Mouse (Mus musculus) forebrain, postnatal 0 days (tissue): ENCODE measurements around the gene Gm6034. TPM values are rescaled to one million over a fixed set of nuclear protein-coding genes. Genes with fewer than 3 reads are reported as not detected.
A peak's percentile ranks its signal among the peaks of the same experiment; 100 is the strongest.
"Not testable (repeated sequence)": the region's sequence is repeated elsewhere in the genome, so short reads cannot be mapped to it uniquely, and the experiment has no call there.

Source experiments
- ATAC-seq: fragments of 200-750 bp; cut with Nextera tagmentation; 2 replicates; pipeline ENCODE4 v1.8.0; 2017; ENCODE audit warnings: mild to moderate bottlenecking, moderate library complexity
- DNase-seq: peaks from one replicate; pipeline ENCODE4 v3.0.0-alpha.2; 2015
- H3K27ac ChIP-seq: fragments of 300-500 bp; sonication (generic); 2 replicates; pipeline ENCODE4 v1.5.1; 2014; ENCODE audit warnings: low read depth, mild to moderate bottlenecking, antibody characterized with exemption, low read length, moderate library complexity, mixed read lengths
- H3K27me3 ChIP-seq: fragments of 300-500 bp; sonication (generic); 2 replicates; pipeline ENCODE4 v1.6.1; 2014; ENCODE audit warnings: mild to moderate bottlenecking, low read length, mixed read lengths; ENCODE audit not compliant: insufficient read depth
- H3K36me3 ChIP-seq: fragments of 300-500 bp; sonication (generic); 2 replicates; pipeline ENCODE4 v1.6.1; 2014; ENCODE audit warnings: mild to moderate bottlenecking, moderate library complexity; ENCODE audit not compliant: insufficient read depth
- H3K4me1 ChIP-seq: fragments of 300-500 bp; sonication (generic); 2 replicates; pipeline ENCODE4 v1.6.1; 2014; ENCODE audit warnings: antibody characterized with exemption; ENCODE audit not compliant: insufficient read depth
- H3K4me2 ChIP-seq: fragments of 300-500 bp; sonication (generic); 2 replicates; pipeline ENCODE4 v1.6.1; 2014; ENCODE audit warnings: low read depth, mild to moderate bottlenecking, moderate library complexity
- H3K4me3 ChIP-seq: fragments of 300-500 bp; sonication (generic); 2 replicates; pipeline ENCODE4 v1.5.1; 2014; ENCODE audit warnings: low read depth, low read length, mixed read lengths
- H3K9ac ChIP-seq: fragments of 300-500 bp; sonication (generic); 2 replicates; pipeline ENCODE4 v1.6.1; 2014; ENCODE audit warnings: mild to moderate bottlenecking
- H3K9me3 ChIP-seq: fragments of 300-500 bp; sonication (generic); 2 replicates; pipeline ENCODE4 v1.6.1; 2016; ENCODE audit warnings: low read length
- CTCF ChIP-seq: sonication (generic); IDR thresholded peaks from 2 replicates; pipeline ENCODE4 v1.5.1; 2016; ENCODE audit warnings: antibody characterized with exemption, control low read depth, low read depth
- WGBS: fragments of 180-500 bp; shearing (Covaris S2); extraction: QIAGEN DNeasy Blood & Tissue Kit; methylation state at CpG from one replicate; pipeline ENCODE4 v1.1.7; 2014; 5-methylcytosine and 5-hydroxymethylcytosine counted together
- polyA plus RNA-seq: library from polyadenylated mRNA; unstranded; fragments of >200 nt; fragmentation: Nextera tagmentation; extraction: Ambion mirVana; gene quantifications from 2 replicates; pipeline ENCODE4 v1.2.1, GENCODE M21; 2015
- total RNA-seq: library from RNA; depleted of rRNA; stranded (reverse); fragments of >200 nt; gene quantifications from 2 replicates; pipeline ENCODE4 v1.2.3, GENCODE M21; 2014

Gm6034 gene
- total and polyA plus RNA-seq, 2 experiments from 2014 or later: not detected

DNA sequence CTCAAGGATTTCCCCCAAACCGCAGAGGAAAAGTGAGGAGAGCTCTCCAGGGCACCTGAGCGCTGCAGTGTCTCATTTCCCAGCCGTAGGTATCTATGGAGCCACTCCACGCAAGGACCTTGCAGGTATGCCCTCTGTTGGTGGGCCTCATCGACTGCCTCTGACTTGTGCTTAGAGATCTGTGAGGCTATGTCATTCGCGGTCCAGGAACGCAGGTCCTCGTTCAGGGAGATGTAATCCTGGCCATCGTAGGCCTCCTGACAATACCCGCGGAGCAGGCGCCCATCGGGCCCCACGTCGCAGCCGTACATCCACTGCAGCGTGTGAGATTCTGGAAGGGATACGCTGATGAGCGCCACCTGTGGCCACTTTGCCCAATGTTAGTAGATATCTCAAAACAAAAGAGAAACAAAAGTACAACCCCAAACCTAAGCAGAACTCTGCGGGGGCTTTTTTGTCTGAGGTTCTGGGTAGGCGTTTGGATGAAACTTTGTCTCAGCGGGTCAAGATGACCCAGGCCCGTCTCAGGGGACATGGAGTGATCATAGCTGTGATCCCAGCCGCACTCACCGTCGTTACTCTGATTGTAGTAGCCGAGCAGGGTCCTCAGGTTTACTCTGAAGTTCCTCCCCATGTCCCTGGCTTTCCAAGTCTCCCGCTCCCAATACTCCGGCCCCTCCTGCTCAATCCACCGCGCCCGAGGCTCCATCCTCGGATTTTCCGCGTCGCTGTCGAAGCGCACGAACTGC, 11.0 kb upstream of the Gm6034 start:
- DNase-seq: peak; percentile 61
- under 1% methylated on average over 40 of the region's 40 CpGs for WGBS
- not testable (repeated sequence) for H3K9me3 ChIP-seq, H3K27ac ChIP-seq, H3K36me3 ChIP-seq, H3K27me3 ChIP-seq, H3K4me1 ChIP-seq
- peak; percentile 64 for TF ChIP-seq CTCF
- peak overlapping the region; percentile 37 for H3K4me3 ChIP-seq
- peak overlapping the region; percentile 44 for H3K9ac ChIP-seq
- peak; percentile 86 for ATAC-seq
- H3K4me2 ChIP-seq: peak overlapping the region; percentile 91

DNA sequence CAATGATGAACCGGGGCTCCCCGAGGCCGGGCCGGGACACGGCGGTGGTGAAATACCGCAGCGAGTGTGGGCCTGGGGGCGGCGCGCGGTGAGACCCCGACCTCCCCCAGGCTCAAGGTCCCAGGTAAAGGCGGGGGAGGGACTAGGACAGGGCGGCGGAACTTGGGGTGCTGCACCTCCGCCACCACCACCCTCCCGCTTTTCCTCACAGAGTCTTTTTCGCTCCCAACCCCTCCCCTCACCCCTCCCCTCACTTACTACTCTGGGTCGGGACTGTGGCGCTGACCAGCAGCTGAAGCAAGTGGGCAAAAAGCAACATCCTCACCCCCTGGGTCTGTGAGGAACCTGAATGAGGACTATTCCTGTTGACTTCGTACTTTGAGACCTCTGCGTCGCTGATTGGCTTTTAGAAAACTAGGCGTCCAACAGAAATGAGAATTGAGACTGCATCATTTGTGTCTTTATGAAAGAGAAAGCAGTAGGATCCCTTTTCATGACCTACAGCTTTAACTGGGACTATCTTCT, 10.3 kb upstream of the Gm6034 start, which contains the start of gene H2-T23:
TSS of gene H2-T23 (minus strand) at position 505 of the 525 bp plus-strand sequence.
- peak; percentile 23 for DNase-seq
- Histone ChIP-seq H3K4me2 (peak within 1 kb of the TSS; percentile 91), H3K9ac (peak within 1 kb of the TSS; percentile 44), H3K4me3 (peak within 1 kb of the TSS; percentile 37)
- H3K27ac ChIP-seq, H3K4me1 ChIP-seq, H3K9me3 ChIP-seq, H3K36me3 ChIP-seq, H3K27me3 ChIP-seq: not testable (repeated sequence)
- ATAC-seq: peak; percentile 10; the same call in 1 of the 2 replicates
- 1% methylated on average over 23 of the region's 25 CpGs for WGBS

DNA sequence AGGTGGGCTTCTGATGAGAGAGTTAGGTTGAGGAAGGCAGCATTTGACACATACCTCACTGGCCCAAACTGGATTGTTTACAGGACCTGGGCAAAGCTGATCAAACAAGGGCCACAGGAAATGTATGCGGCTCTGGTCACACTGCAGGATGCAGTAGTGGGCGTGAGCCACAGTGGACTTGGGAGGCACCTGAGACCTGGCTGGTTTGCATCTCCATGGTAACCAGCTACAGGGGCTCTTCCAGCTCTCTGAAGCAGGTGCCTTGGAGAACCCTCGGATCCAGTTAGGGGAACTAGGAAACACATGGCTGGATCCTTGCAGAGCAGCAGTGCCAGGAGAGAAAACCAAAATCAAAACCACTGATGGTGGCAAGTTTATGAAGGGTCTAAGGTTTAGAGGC, 8.2 kb upstream of the Gm6034 start:
- not testable (repeated sequence) for H3K4me2 ChIP-seq

DNA sequence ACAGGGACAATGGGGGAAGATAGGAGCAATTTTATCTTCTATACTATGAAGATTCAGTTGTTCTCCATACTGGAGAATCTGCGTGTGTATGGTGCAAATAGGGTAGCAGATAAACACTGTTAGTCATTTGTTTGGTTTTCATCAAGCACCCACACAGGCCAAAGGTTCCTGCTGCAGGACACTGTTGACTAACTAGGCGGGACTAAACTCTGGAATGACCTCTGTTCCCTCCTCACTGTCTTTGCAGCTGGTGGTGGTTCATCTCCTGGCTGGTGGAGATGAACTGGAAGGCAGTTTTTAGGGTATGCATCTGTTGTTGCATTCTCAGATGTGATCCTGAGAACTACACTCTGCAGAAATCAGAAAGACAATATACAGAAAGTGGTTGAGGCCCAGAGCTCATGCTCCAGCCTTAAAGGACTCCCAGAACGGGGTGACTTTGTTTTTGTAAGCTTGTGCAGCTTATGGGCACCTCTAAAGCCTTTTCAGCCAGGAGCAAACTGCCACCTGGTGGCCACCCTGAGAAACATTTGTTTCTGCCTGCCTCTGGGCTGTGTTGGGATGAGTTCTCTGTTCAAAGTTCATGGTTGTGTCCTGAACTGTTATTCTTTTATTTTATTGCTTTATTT, 7.6 kb upstream of the Gm6034 start:
- not testable (repeated sequence) for H3K4me3 ChIP-seq, H3K27ac ChIP-seq, H3K27me3 ChIP-seq, H3K4me1 ChIP-seq, H3K9me3 ChIP-seq, H3K9ac ChIP-seq, H3K4me2 ChIP-seq, H3K36me3 ChIP-seq
- ATAC-seq: peak; percentile 44; the same call in 1 of the 2 replicates
- WGBS: 40% methylated on average over 3 of the region's 3 CpGs
- DNase-seq: peak; percentile 45
- peak; percentile 61 for TF ChIP-seq CTCF

More for the DNA sequence above, 8.2 kb upstream of the Gm6034 start:
- ATAC-seq, H3K27ac ChIP-seq, H3K27me3 ChIP-seq, H3K36me3 ChIP-seq, H3K4me3 ChIP-seq, H3K4me1 ChIP-seq, H3K9ac ChIP-seq, H3K9me3 ChIP-seq, DNase-seq: not testable (repeated sequence)
- WGBS: 63% methylated on average over 3 of the region's 3 CpGs

DNA sequence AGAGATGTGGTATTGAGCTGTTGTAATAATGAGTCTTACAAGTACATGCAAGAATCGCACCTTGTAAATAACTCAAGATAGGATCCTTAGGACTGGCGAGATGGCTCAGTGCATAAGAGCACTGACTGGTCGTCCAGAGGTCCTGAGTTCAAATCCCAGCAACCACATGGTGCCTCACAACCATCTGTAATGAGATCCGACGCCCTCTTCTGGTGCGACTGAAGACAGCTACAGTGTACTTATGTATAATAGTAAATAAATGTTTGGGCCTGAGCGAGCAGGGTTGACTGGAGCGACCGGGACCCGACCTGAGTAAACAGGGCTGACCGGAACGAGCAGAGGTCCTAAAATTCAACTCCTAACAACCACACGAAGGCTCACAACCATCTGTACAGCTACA, 6.6 kb upstream of the Gm6034 start:
- not testable (repeated sequence) for H3K4me2 ChIP-seq, H3K4me1 ChIP-seq, H3K9me3 ChIP-seq, H3K4me3 ChIP-seq, DNase-seq, H3K27ac ChIP-seq, ATAC-seq, H3K9ac ChIP-seq, H3K36me3 ChIP-seq, H3K27me3 ChIP-seq
- 90% methylated on average over 13 of the region's 13 CpGs for WGBS

DNA sequence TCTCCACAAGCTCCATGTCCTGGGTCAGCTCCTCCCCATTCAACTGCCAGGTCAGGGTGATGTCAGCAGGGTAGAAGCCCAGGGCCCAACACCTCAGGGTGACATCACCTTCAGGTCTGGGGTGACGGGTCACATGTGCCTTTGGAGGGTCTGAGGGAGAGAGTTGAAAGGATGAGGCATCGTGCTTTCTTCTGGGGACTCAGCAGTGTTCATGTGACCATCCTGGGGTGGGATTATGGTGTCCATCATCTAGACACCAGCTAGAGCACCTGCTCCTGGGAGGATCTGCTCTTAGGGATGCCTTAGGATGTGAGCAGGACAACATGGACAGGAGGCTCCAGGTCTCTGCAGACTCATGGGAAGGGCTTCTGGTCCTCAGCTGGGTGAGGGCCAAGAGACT, 2.2 kb upstream of the Gm6034 start:
- not testable (repeated sequence) for H3K36me3 ChIP-seq, H3K4me3 ChIP-seq, H3K27ac ChIP-seq, ATAC-seq, H3K27me3 ChIP-seq, H3K4me2 ChIP-seq, H3K4me1 ChIP-seq, H3K9me3 ChIP-seq, DNase-seq, H3K9ac ChIP-seq
- 85% methylated on average over 2 of the region's 2 CpGs for WGBS

DNA sequence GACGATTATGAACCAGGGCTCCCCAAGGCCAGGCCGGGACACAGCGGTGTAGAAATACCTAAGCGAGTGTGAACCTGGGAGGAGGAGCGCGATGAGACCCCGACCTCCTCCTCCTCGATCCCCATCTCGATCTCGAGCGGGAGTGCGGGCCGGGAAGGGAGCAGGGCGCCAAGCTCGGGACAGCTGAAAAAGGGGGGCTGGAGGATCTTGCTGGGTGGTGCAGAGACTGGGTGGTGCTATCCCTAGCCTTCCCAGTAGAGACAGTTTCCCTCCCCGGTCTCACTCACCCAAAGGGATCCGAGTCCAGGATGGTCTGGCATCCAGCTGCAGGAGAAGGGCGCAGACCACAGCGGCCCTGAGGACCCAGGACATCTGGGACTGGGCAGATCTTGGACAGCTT, 706 bp upstream of the Gm6034 start:
- Histone ChIP-seq H3K4me2 (peak overlapping the region; percentile 65), H3K4me3 (peak overlapping the region; percentile 35), H3K9ac (peak overlapping the region; percentile 37)
- not testable (repeated sequence) for DNase-seq, H3K4me1 ChIP-seq, H3K27me3 ChIP-seq, H3K36me3 ChIP-seq, H3K9me3 ChIP-seq, H3K27ac ChIP-seq
- ATAC-seq: peak; percentile 61
- under 1% methylated on average over 19 of the region's 19 CpGs for WGBS
